Mouse (Mus musculus) gastrocnemius, postnatal 25 days (tissue): Measurements from ENCODE around the gene Vps53. TPM values are rescaled to one million over a fixed set of nuclear protein-coding genes. Genes with fewer than 3 reads are reported as not detected.
A peak's percentile ranks its signal among the peaks of the same experiment; 100 is the strongest.

Source experiments
- DNase-seq: peaks from one replicate; pipeline ENCODE4 v3.0.0; 2022
- total RNA-seq, 2 experiments: library from RNA; stranded (reverse); gene quantifications; 1 replicate in 1 of 2; 2 replicates in 1 of 2; pipeline ENCODE4 v1.2.3; 2021

Gene Vps53
- total RNA-seq, 2 experiments from 2014 or later, result 19.9 to 22.6 TPM

DNA sequence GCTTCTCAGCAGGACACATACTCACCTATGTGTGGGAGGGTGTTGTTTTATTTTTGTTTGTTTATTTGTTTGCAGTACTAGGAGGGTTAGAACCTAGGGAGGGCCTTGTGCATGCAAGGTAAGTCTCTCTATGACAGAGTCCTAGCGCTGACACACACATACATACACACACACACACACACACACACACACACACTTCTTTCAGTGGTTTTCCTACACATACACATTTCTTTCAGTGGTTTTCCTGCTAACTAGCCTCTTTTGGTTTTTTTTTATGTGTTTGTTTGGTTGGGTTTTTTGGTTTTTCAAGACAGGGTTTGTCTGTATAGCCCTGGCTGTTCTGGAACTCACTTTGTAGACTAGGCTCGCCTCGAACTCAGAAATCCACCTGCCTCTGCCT is 69.0 kb downstream of the Vps53 start:
- no peak for DNase-seq

DNA sequence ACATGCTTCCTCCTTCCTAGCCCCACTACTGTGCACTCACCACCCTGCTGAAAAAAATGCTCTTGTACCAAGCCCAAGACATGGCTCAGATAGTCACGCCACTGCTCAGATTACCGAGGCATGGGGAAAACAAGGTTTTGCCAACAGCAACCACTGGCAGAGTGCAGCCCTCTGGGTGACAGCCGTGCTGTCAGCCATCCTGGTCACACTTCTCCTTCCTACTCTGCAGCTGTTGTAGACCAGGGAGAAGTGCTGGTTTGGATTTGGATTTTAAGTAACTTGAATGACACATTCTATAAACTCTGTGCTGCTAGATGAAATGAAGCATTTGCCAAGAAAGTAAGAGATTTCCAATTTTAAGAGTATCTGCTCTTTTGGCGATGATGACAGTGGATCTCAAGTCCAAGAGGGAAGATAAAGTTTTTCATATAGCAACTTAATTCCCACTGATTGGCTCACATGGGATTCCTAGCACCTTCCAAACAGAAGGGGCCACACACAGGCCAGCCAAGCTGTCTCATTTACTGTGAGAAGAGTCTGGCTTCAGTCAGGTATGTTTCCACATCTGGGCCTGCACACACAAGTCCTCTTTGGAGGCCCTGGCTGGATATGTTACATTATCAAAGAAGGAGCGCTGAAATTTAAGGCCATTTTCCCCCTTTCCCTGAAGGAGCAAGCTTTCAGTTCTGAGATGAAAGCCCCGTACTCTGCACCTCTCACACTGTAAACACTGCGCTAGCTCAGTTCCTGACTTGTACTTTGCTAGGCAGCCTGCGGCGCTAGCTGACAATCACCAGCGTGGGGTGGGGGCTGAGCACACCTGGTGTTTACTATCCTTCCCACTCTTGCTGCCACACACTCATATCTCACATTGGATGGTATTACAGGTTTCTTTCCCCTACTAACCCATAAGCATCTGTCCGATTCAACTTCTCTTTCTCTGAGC is 72.6 kb downstream of the Vps53 start:
- no peak for DNase-seq

DNA sequence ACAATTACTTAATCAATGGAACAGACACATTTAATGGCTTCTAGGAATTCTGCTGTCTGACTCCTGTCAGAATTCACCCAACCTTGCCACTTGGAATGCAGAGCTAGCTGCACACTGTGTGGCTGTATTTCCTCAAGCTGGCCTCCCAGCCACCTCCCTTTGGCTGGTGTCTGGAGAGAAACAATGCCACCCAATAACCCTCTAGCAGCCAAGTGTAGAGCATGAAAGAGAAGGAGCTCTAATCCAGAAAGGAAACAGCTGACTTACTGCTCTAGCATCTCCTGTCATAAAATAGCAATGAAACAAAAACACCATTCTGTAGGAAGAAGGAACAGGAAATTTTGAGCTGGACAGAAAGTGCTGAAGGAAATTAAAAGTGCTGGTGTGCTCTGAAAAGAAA is 78.3 kb downstream of the Vps53 start:
- DNase-seq, result no peak

DNA sequence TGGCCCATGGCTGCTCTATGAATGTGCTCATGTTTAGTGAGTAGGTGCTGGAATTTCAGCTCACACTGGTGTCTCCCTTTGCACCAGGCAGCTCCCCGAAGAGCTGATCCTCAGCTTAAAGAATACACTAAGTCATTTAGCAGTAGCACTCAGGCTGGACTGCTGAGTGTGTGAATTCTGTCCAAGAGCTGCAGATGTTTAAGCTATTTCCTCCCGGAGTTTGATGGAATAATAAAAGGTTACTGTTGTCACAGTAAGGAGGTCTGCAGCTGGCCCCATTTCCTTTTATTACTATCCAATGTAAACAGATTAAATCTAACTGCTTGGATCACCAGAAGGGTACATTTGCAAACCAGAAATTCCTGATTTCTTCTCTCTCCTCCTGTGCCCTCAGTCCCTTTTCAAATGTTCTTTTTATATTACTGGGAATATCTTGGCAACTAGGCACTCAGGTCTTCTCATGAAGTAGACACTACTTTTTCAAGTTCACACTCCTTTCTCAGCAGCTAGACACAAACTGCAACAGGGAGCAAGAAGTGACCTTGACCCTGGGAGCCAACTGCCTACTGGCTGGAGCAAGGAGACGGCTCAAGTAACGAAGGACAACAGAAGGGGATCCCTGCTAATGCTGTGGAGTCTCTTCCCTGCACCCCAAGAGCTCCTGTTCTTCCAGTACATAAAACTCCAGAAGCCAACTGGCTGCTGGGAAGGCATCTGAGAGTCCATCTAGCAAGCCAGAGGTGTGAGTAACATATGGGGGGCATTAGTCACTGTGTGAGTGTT is 80.1 kb downstream of the Vps53 start:
- DNase-seq, result peak; percentile 25

DNA sequence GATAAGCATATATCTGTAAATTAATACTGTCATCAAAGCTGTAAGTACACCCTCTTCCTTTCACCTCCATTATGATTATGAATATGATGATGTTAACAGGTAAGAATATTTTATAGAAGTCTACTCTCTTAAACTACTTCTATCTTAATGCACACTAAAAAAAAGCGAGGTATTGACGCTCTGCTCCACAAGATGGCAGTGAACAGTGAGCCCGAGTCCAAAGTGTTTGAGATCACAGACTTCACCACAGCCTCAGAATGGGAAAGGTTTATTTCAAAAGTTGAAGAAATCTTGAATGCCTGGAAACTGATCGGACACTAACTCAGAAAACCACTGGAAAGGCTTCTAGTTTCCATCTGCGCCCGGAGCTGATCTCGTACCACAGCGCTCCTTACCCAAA is 85.8 kb downstream of the Vps53 start:
- DNase-seq, result no peak

DNA sequence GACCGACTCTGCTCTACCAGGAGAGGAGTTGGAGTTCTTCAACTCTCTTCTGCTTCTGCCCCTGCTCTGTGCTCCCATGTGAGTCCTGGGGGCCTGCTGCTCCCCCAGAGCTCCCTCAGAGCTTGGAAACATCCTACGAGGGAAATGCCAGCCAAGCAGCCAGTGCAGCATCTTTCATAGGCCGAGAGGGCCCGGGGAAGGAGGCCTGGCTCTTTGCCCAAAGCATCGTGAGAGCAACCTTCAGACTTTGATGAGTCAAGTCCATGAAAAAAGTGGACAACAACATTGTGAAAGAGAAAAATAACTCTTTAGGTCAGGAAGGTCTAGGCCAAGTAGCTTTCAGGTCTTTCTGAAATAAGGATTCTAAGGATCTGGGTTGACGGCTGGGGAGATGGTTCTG is 89.7 kb downstream of the Vps53 start:
- DNase-seq, result no peak

DNA sequence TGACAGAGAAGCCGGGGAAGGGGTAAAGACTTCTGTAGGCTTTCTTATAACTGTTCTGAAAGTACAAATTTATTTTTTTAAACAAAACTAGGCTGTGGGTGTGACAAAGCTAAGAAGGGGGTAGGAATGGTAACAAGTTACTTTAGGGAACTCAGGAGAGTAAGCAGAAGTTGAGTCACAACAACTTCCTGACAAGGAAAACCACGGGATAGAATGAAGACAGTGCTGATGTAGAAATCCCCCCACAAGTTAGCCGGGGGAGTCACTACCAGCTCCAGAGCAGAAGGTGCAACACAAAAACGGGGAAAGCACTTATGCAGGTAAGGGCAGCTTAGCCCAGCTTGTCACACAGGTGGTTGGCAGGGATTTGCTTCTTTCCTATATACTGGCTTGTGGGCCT is 90.9 kb downstream of the Vps53 start:
- no peak for DNase-seq

DNA sequence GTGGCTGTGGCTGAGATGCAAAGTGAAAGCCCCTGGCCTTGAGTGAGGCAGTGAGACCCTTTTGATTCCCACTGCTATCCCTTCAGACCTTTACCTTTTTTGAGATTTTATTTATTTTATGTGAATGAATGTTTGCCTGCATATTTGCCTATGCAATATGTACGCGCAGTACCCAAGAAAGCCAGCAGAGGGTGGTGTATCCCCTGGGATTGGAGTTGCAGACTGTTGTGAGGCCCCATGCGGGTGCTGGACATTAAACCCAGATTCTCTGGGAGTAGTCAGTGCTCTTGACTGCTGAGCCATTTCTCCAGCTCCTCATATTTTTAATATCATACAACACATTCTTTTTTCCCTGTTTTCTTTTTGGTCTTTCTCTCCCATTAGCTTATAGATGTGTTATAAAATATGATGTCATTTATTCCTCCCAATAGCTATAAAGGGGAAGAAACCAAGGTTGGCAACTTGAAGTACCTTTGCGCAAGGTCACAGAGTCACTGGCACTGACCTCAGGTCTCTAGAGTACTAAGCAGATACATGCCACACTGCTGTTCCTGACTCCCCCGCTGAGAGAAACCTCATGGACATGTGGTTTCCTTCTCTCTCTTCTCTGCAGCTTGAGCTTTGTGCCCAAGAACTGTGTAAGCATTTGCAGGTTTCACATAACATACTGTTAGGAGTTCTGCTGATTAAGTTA is 93.4 kb downstream of the Vps53 start:
- DNase-seq, result no peak

DNA sequence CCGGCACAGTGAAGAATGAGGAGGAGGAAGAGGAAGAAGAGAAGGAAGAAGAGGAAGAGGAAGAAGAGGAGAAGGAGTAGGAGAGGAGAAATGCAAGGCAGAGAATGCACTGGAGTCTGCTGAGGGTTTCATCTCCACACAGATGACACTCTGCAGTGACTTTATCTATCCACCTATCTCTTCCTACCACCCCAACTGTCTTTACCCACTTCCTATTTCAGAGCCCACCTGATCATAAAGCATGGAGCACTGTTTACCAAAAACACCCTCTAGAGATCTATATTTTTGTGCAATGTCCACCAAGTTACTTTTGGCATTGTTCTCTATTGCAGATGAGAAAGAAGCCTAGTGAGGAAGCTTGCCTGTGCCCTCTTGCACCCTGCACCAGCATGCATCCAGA is 94.5 kb downstream of the Vps53 start:
- DNase-seq, result no peak

DNA sequence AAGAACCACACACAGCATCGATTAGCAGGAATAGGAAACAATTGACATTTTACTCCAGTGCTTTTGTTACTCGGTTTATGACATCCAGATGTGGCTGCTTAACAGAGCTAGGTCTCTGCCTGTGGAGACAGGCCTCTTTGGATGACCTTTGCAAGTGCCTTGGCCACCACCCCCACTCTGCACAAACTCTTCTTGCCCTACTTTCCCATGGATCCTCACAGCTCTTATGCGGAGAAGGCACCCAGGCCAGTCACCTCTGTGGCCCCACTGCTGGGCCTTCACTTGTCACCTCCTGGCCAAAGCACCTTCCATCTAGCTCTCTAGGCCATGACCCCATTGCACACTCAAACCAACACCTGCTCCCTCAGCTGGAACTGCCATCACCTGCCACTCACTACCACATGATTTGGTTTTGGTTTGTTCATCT is 95.5 kb downstream of the Vps53 start:
- no peak for DNase-seq

DNA sequence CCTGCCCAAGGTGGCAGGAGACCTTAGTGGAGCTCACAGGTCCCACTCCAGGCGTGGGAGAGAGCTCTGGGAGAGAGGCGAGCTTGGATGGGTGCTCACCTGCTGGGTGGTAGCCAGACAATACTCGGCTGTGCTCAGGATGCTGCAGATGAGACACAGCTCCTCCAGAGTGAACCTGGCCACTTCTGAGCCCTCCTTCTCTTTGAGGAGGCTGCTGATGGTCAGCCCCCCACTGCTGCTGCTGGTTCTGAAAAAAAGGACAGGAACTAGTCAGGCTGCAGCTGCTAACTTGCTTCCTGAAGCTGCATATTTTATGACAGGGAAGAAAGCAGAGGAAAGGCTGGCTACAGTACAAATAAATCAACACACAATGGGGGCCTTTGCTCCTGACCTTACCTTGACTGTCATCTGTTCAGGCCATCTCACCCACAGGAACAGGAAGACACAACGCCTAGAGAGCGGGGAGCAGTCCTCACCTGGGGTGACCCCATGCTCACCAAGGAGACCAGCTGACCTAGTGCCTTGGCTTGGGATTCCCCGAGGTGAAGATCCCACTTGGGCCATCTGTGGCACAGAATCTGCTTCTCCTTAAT is 98.3 kb downstream of the Vps53 start:
- peak; percentile 41 for DNase-seq

DNA sequence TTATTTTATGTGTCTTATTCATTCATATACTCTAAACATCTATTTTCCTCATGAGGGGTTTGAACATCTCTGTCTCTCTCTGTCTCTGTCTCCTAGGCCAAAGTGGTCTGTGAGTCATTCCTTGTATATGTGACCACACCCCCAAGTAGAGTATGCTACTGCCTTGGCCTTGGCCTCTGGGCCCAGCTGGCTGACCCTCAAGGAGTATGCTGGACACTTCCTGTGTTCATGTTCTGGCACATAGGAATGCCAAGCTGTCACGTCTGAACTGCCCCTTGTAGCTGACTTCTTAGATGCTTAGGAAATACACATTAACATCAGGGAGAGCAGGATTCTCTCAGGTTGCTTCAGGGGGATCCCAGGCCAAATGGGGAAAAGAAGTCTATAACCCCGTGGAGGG is 99.2 kb downstream of the Vps53 start:
- no peak for DNase-seq

DNA sequence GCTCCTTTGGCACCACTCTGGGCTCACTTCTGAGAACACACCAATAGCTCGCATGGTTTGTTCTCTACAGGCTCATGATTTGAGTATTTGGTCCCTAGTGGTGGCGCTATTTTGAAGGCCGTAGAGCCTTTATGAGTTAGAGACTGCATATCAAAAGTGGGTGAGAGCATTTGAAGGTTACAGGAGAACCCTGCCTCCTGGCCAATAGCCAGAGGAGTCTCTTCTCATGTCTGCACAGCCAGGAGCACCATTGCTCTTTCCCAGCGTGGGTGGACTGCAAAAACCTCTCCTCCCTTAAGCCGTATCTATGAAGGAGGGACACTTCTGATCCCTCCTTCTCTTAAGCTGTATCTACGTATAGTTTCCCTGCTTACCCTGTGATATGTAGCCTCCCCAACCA is 102.1 kb downstream of the Vps53 start:
- DNase-seq, result no peak

DNA sequence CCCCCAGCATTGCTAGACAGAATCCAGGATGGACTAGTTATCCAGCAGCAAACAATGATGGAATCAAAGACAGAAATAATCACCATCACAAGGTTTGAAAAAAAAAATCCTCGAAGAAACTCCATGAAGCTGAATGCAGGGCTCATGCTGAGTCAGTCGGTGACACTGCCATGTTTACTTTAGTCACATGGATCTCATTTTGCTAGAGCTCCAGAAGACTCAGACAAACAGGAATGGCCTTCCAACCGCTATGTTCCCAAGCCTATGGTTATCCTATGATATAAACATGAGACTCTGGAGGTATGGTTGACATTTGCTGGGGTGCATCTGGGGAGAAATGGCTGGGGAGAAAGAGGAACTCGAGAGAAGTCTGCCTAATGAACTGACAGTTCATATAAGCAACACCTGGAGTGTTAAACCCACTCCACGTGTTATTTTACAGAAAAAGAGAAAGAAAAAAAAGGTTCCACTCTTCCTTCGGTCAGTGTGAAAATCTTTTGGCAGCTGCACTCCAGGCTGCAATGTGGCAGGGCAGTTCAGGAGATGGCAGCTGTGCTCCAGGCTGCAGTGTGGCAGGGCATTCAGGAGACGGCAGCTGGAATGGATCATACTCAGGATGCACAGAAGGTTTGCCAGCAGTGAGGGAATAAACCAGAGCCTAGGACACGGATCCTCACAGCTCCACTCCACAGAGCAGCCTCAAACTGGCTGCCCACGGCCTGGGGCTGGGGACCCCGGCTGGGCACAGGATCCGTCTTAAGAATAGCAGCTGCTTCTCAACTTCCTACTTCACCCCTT is 105.0 kb downstream of the Vps53 start:
- no peak for DNase-seq

DNA sequence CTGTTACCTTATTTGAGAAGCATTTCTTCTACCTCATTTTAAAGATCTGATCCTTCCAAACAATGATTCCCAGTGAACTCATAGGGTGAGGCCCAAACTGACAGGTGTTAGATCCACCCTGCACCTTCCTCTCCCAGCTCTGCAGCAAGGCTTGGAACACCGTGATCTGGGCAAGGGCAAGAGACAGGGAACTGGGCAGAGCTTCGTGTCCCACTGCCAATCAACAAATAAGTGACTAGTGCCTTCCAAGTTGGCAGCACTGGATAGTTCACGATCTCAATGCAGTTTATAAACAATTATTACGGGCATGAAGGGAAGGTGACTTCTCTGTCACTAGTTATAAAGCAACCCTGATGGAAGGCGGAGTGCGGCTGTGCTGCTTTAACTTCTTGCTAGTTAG is 109.6 kb downstream of the Vps53 start:
- peak; percentile 55 for DNase-seq

DNA sequence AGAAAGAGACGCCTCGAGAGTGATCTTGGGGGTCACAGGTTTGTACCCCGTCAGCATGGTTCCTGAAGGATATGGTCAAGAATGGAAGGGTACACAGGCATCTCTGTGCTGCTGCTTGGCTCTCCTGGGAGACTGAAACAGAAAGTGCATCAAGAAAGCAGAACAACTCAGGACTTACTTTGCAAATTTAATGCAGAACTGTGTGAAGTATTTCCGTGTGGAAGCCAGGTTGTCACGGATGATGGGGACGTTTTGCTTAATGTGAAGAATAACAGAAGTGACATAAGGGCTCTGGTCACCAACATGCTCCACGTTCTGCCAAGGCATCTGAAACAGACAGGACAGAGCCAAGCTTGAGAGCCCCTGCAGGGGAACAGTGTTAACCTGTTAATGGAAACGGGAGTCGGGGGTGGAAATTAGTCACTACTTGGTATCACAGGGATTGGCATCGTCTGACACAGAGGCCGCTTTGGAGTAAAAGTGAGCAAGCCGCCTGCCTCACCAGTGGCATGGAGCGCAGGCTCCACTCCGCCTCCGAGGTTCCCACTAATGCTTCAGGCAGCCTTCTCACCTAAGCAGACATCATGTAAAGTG is 112.8 kb downstream of the Vps53 start:
- no peak for DNase-seq

DNA sequence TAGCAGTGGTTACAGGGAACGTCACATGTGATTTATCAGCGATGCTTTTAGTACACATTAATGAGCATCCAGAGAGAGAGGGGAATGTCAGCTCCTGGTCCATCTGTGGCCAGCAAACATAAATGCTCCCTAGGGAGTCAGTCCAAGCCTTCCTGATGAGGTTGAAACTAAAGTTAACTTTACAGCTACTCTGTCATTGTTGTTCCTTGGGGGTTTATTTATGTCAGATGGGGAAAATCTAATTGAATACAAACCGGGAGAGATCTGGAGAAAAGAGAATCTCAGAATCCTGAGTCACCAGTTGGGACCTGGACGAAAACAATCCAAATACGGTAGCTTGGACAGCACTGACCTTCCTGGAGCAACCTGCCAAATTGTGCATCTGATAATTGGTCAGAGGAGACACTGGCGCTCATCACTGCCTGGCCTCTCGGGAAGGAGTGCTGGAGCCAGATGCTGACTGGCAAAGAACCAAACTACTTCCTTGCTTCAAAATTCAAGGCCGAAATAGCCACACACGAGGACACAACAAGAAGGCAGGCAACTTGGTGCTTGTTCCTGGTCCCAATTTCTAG is 113.8 kb downstream of the Vps53 start:
- peak; percentile 64 for DNase-seq

DNA sequence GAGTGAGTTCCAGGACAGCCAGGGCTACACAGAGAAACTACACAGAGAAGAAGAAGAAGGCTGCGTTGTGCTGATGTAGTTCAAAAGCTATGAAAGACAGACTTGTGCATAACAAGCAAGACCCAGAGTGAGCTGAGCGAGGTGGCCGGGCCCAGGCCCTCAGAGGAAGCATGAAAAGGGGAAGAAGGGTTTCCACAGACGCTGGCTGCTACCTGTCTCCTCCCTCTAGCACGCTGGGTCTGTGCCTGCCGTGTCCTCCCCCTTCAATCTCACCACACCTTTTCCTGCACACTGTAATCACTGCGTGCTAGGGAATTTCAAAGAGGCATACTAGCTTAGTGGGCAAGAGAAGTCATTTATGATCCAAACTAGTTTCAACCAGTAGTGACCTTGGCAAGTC is 115.0 kb downstream of the Vps53 start:
- DNase-seq, result no peak

DNA sequence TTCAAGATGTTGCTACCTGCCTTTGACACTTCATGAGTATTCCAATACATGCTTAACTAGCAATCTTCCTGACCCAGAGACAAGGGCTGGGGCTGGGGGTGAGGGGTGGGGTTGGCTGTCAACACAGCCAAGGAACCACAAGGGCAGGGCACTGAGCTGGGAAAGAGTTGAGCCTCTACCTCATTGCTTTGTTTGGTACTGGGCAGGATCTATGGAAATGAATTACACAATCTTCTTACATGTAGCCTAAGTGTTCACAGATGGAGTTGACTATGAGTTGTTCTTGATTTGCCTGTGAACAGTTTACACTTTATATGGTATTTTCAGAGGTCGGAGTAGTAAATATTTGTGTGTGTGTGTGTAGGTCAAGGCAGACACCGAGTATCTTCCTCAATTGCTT is 118.5 kb downstream of the Vps53 start:
- DNase-seq, result no peak

DNA sequence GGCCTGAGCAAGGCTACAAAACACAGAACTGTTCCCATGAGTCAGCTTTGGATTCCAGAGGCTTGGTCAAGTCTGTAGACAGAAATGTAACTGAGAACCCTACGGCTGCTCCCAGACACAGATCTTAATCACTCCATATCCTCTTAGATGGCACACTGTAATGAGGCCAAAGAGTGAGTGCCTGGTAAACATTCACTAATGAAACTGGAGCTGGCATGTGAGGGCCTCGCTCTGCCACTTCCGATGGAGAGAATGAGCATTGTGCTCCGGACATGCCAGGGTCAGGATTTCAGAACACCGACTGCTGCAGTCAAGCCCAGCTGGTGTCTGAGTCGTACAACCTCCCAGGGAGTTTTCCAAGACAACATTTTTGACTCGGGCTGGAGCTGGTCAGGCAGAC is 119.5 kb downstream of the Vps53 start:
- DNase-seq, result no peak

DNA sequence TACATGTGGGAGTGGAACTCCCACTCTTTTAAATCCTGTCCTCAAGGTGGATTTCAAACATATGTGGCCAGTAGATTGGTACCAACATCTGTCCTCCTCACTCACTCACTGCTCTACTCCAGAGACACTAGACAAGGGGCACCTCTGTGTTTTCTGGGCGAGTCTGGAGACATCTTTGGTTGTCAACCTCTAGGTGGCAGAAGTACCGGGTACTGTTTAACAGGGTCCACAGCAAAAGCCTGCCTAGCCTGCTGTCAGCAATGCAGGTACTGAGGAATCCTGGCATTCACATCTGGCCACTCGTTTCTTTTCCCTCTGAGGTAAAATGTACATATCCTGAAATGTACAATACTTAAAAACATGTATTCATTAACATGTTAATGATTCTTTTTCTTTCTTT is 123.0 kb downstream of the Vps53 start:
- DNase-seq, result no peak
